Mouse (Mus musculus) stomach, embryonic 15.5 days (tissue): ENCODE data around the gene Nr5a2. TPM values are rescaled to one million over a fixed set of nuclear protein-coding genes. Genes with fewer than 3 reads are reported as not detected.
A peak's percentile ranks its signal among the peaks of the same experiment; 100 is the strongest.

ENCODE experiments used
- ATAC-seq: fragments of 200-750 bp; cut with Nextera tagmentation; 2 replicates; pipeline ENCODE4 v1.8.0; 2017; ENCODE audit warnings: low read depth, moderate number of reproducible peaks, moderate TSS enrichment; ENCODE audit not compliant: insufficient read depth, low FRiP score
- H3K27ac ChIP-seq: fragments of 300-500 bp; sonication (generic); 2 replicates; pipeline ENCODE4 v1.5.1; 2015; ENCODE audit warnings: mild to moderate bottlenecking, inconsistent platforms
- H3K27me3 ChIP-seq: fragments of 300-500 bp; sonication (generic); replicated peaks from 2 replicates; pipeline ENCODE4 v1.6.1; 2015; ENCODE audit warnings: inconsistent platforms
- H3K36me3 ChIP-seq: fragments of 300-500 bp; sonication (generic); 2 replicates; pipeline ENCODE4 v1.6.1; 2015; ENCODE audit warnings: inconsistent platforms
- H3K4me1 ChIP-seq: fragments of 300-500 bp; sonication (generic); 2 replicates; pipeline ENCODE4 v1.6.1; 2015; ENCODE audit warnings: inconsistent platforms
- H3K4me2 ChIP-seq: fragments of 300-500 bp; sonication (generic); 2 replicates; pipeline ENCODE4 v1.6.1; 2015; ENCODE audit warnings: mild to moderate bottlenecking, inconsistent platforms
- H3K4me3 ChIP-seq: fragments of 300-500 bp; sonication (generic); replicated peaks from 2 replicates; pipeline ENCODE4 v1.5.1; 2015; ENCODE audit warnings: inconsistent platforms
- H3K9ac ChIP-seq: fragments of 300-500 bp; sonication (generic); 2 replicates; pipeline ENCODE4 v1.6.1; 2015; ENCODE audit warnings: inconsistent platforms
- H3K9me3 ChIP-seq: fragments of 300-500 bp; sonication (generic); 2 replicates; pipeline ENCODE4 v1.6.1; 2016; ENCODE audit warnings: inconsistent platforms
- WGBS: fragments of 180-500 bp; shearing (Covaris S2); methylation state at CpG from one replicate; pipeline ENCODE4 v1.1.7; 2015; 5-methylcytosine and 5-hydroxymethylcytosine counted together
- polyA plus RNA-seq: library from polyadenylated mRNA; unstranded; fragments of >200 nt; fragmentation: Nextera tagmentation; extraction: Ambion mirVana; gene quantifications from 2 replicates; pipeline ENCODE4 v1.2.1, GENCODE M21; 2015

Nr5a2 gene
- polyA plus RNA-seq, 1 experiment from 2014 or later: 6.3 TPM

DNA sequence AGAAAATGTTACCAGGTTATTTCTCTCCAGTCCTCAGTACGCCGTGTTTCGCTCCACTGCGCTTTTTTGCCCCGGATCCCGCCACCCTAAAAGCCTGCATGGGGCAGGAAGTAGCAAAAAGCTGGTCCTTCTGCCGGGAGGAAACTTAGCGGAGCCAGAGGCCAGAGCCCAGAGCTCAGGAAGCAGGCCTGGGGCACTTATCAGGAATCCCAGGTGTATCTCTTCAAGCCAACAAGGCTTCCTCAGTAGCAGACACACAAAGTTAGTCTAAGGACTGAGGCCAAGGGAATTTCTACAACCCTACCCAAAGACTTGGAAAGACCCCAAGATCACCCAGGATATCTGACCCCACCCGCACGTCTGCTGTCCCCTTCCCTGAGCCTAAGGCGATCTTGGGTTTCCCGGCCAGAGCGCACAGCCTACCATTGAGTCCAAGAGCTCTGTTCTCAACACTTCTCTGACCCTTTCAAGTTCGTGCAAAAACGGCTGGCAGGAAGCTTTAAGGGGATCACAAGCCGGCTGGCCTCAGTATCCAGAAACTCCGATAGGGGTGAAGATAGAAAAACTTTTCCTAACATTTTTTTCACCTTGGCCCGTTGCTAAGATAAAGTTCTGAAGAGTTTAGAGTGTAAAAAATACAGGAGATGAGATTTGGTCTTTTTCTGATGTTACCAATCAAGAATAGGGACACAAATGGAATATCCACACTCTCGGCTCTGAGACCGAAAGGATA is 12.7 kb downstream of the Nr5a2 start:
- Histone ChIP-seq H3K36me3 (no peaks in the 10 kb centered on the region), H3K4me1 (peaks cover 15% of the 10 kb centered on the region), H3K9me3 (no peaks in the 10 kb centered on the region), H3K27ac (no peak overlapping the region), H3K4me2 (peak overlapping the region; percentile 87), H3K9ac (no peak overlapping the region), H3K4me3 (peak overlapping the region; percentile 50), H3K27me3 (peaks cover 60% of the 10 kb centered on the region)
- ATAC-seq: no peak
- 6% methylated on average over 20 of the region's 20 CpGs for WGBS

DNA sequence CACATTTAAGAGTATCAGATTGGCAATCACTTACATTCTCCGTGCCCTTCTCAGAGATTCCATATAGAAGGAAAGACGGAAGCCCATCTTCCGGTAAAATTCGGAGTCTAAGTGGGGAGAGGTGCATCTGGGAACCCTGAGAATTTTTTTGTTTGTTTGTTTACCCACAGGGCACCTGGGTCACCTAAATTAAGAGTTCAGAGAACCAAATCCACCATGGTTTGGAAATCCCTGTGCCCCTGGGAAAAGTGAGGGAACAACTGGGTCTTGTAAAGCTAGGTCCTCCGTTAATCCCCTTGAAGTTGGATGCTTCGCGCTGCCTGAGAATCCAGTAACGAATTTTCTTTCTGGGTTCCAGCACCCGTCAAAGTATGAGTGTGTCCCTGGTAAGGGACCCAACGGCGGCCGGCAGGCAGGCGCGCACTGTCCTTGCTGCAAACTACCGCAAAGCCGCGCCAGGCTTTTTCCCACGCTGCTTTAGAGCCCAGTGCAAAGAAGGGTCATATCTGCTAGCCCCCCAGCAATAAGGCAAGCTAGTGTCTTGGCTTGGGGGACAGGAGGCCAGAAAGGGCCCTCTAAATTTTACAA is 13.3 kb downstream of the Nr5a2 start:
- no peak overlapping the region for H3K9ac ChIP-seq
- no peaks in the 10 kb centered on the region for H3K9me3 ChIP-seq
- no peak overlapping the region for H3K27ac ChIP-seq
- H3K27me3 ChIP-seq: peaks cover 60% of the 10 kb centered on the region
- no peaks in the 10 kb centered on the region for H3K36me3 ChIP-seq
- H3K4me1 ChIP-seq: peaks cover 12% of the 10 kb centered on the region; the same call in 1 of the 2 replicates
- ATAC-seq: no peak
- WGBS: 3% methylated on average over 18 of the region's 18 CpGs
- peak overlapping the region; percentile 87 for H3K4me2 ChIP-seq
- peak overlapping the region; percentile 50 for H3K4me3 ChIP-seq

DNA sequence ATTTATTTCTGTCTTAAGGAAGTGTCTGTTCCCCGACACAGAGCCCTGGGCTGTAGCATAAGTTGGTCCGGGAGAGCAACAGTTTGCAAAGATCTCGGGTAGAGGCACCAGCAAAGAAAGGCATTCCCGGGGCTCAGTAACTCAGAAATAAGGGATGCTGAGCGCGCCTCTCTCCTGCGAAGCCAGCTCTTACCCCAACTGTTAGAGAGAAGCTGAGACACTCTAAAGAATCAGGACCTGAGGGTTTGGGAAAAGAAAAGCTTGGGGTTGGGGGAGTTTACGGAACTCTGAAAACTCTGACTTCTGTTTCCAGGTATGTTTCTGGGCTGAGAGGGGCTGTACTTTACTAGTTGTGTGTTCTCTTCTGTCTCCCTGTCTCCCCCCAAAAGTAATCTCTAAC is 13.8 kb downstream of the Nr5a2 start:
- H3K27ac ChIP-seq: no peak overlapping the region
- no peaks in the 10 kb centered on the region for H3K9me3 ChIP-seq
- H3K4me2 ChIP-seq: peak overlapping the region; percentile 87
- 6% methylated on average over 8 of the region's 8 CpGs for WGBS
- H3K27me3 ChIP-seq: peaks cover 59% of the 10 kb centered on the region
- H3K4me3 ChIP-seq: peak overlapping the region; percentile 50
- no peak overlapping the region for H3K9ac ChIP-seq
- H3K36me3 ChIP-seq: no peaks in the 10 kb centered on the region
- H3K4me1 ChIP-seq: peaks cover 12% of the 10 kb centered on the region; the same call in 1 of the 2 replicates
- ATAC-seq: no peak

DNA sequence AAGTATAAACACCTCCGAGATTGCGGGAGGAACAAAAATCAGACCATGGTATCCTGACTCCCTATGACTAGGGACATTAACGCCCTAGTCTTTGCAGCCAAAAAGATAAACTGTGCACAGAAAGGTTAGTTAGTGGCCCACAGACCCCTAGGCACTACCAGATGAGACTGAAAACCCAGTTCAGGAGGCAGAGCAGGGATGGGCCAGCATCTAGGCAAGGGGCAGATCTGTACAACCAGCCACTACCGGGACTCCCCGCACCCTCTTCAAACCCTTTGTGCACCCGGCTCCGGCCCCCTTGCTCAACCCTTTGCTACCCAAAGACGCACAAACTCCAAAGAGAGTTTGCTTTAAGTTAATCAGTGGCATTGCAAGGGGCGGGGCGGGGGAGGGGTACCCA is 14.4 kb downstream of the Nr5a2 start:
- ATAC-seq: peak; percentile 50
- H3K4me1 ChIP-seq: peaks cover 12% of the 10 kb centered on the region; the same call in 1 of the 2 replicates
- no peaks in the 10 kb centered on the region for H3K36me3 ChIP-seq
- peak overlapping the region; percentile 87 for H3K4me2 ChIP-seq
- H3K9ac ChIP-seq: no peak overlapping the region
- H3K27me3 ChIP-seq: peaks cover 54% of the 10 kb centered on the region
- H3K27ac ChIP-seq: peak overlapping the region; percentile 6; the same call in 1 of the 2 replicates
- no peaks in the 10 kb centered on the region for H3K9me3 ChIP-seq
- peak overlapping the region; percentile 50 for H3K4me3 ChIP-seq
- 2% methylated on average over 10 of the region's 10 CpGs for WGBS

DNA sequence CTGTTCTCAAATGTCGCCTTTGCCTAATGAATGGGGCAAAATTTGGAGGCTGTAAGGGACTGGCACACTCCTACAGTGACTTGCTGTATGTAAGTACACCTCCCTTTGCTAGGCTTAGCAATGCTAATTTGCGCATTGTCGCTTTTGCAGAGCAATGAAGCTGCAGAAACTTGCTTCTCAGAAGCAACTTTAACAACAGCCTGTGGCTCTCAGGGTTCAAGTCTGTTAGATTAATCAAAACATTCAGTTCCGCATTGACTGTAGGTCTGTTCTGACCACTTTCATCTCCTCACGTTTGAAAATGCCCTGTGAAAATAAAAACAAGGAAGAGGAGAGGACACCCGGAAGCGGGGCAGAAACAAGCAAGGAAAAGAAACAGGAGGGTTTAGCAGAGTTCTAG is 14.8 kb downstream of the Nr5a2 start:
- no peak for ATAC-seq
- peak overlapping the region; percentile 50 for H3K4me3 ChIP-seq
- H3K9me3 ChIP-seq: no peaks in the 10 kb centered on the region
- peaks cover 12% of the 10 kb centered on the region; the same call in 1 of the 2 replicates for H3K4me1 ChIP-seq
- H3K27me3 ChIP-seq: peaks cover 49% of the 10 kb centered on the region
- WGBS: 17% methylated on average over 7 of the region's 7 CpGs
- H3K27ac ChIP-seq: peak overlapping the region; percentile 6; the same call in 1 of the 2 replicates
- H3K9ac ChIP-seq: no peak overlapping the region
- no peaks in the 10 kb centered on the region for H3K36me3 ChIP-seq
- peak overlapping the region; percentile 87 for H3K4me2 ChIP-seq

DNA sequence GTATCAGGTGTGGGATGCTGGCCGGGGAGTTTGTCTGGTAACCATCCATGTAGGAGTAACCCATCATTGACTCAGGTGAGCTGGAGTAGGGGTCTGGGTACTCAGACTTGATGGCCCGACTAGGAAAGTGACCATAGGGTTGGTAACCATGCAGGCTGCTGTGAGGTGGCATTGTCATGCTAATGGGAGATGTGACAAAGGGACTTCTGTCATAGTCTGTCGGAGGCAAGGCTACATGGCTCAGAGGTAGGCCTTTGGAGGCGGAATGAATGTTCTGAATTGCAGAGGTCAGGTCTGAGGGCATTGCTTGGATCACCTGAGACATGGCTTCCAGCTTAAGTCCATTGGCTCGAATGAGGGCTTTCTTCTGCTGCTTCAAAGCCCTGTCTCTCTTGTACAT is 19.6 kb downstream of the Nr5a2 start:
- Histone ChIP-seq H3K27me3 (peaks cover 10% of the 10 kb centered on the region), H3K9me3 (no peaks in the 10 kb centered on the region), H3K27ac (no peak overlapping the region), H3K4me3 (no peak overlapping the region), H3K4me2 (no peak overlapping the region), H3K36me3 (no peaks in the 10 kb centered on the region), H3K9ac (no peak overlapping the region), H3K4me1 (no peaks in the 10 kb centered on the region)
- 82% methylated on average over 5 of the region's 5 CpGs for WGBS
- no peak; the same call in 1 of the 2 replicates for ATAC-seq

DNA sequence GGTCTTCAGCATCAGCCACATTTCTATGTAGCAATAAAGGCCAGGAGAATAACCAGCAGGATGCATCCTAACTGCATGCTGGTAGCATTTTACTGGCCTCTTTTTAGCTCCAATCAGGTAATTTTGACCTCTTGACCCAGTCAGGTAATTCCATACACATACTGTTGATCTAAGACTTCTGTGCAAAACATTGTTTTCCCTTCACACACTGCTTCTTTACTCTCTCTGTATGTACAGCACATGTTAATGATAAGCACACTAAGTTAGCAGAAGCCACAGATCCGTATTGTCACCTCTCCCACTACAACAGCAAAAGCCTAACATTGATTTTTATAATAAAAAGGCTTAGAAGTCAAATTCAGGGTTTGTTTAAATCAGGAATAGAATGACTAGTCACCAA is 21.0 kb downstream of the Nr5a2 start:
- Histone ChIP-seq H3K27ac (no peak overlapping the region), H3K27me3 (no peaks in the 10 kb centered on the region), H3K4me1 (no peaks in the 10 kb centered on the region), H3K9me3 (no peaks in the 10 kb centered on the region), H3K36me3 (no peaks in the 10 kb centered on the region), H3K4me2 (no peak overlapping the region), H3K4me3 (no peak overlapping the region), H3K9ac (no peak overlapping the region)
- 0 out of 2 replicates have a peak, but pooled peaks have one; percentile 63 for ATAC-seq
- 47% methylated on average over 1 of the region's 1 CpGs for WGBS

DNA sequence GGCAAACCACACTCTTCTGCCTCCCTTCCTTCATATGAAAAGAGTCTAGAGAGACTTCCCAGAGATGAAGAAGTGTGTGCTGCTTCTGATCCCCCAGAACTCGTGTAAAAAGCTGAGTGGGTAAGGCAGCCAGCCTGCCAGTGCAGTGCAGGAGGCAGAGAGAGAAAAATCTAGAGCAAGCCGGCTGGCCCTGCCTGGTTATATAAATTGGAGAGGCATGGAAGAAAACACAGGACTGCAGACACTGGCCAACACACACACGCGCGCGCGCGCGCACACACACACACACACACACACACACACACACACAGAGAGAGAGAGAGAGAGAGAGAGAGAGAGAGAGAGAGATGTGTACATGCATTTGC is 24.3 kb downstream of the Nr5a2 start:
- Histone ChIP-seq H3K27ac (no peak overlapping the region), H3K9ac (no peak overlapping the region), H3K36me3 (no peaks in the 10 kb centered on the region), H3K4me2 (no peak overlapping the region), H3K4me3 (no peak overlapping the region), H3K9me3 (no peaks in the 10 kb centered on the region), H3K4me1 (no peaks in the 10 kb centered on the region), H3K27me3 (no peaks in the 10 kb centered on the region)
- ATAC-seq: no peak
- WGBS: 87% methylated on average over 9 of the region's 9 CpGs

DNA sequence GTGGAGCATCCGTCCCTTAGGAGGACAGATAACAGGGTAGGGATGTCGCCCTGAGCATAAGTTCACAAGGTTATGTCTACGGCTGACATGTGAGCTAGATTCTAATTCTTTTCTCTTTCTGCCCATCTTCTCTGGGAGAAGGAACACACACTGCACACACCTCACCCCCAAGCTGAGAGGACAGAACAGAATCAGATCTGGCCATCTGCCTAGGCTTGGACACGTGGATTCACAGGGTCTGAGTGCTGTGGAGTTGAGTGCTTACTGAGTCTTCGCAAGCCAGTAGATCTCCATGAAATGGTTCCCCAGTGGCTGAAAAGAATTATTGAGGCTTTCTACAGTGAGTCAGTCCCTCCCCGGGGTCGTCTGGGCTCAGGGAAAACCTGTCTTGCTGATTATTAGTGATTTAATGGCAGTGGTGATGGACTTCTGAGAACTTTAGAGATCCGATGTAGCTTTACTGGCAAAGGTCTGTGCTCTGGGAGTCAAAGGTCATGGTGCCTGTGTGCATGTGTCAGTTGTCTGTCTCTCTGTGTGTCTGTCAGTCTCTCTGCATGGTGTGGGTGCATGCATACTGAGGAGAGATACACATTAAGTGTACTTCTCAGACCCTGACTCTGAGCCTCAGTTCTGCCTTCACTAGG is 24.8 kb downstream of the Nr5a2 start:
- Histone ChIP-seq H3K4me2 (no peak overlapping the region), H3K9ac (no peak overlapping the region), H3K36me3 (no peaks in the 10 kb centered on the region), H3K27me3 (no peaks in the 10 kb centered on the region), H3K4me1 (no peaks in the 10 kb centered on the region; the same call in 1 of the 2 replicates), H3K9me3 (no peaks in the 10 kb centered on the region), H3K4me3 (no peak overlapping the region), H3K27ac (no peak overlapping the region)
- 67% methylated on average over 8 of the region's 8 CpGs for WGBS
- no peak for ATAC-seq

DNA sequence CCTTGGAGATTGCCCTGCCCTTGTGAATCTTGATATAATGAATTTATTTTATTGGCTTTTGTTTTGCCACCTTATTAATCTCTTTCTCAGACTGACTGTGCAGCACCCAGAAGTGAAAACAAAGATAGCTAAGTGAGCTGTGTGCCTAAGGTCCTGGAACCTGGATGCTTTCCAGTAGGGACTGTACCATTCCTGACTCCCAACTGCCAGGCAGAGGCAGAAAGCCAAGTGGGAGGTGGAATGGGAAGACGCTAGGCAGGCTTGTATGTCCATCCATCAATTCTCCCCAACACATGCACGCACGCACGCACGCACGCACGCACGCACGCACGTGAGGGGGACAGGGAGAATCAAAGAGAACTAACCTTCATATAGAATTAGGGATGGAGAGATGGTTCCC is 26.2 kb downstream of the Nr5a2 start:
- no peak for ATAC-seq
- Histone ChIP-seq H3K27me3 (no peaks in the 10 kb centered on the region), H3K4me3 (no peak overlapping the region), H3K27ac (no peak overlapping the region), H3K4me2 (no peak overlapping the region), H3K9ac (no peak overlapping the region), H3K9me3 (no peaks in the 10 kb centered on the region), H3K36me3 (no peaks in the 10 kb centered on the region), H3K4me1 (no peaks in the 10 kb centered on the region; the same call in 1 of the 2 replicates)
- 69% methylated on average over 10 of the region's 10 CpGs for WGBS

DNA sequence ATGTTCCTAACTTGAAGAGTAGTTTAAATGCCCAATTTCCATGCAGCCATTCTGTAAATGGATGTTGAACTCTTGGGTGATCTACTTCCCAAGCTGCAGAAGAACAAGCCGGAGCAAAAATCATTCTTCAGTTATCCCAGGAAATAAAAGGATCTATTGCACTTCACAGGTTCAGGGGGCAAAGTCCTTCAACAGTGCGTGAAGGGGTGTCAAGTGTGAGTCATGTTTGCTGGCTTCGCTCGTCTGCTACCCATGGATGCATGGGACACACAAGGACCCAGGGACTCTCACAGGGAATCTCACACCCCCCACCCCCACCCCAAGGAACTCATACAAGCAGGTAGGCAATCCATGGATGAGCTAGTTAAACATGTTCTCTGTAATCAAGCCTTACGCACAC is 29.2 kb downstream of the Nr5a2 start:
- no peak overlapping the region for H3K4me2 ChIP-seq

DNA sequence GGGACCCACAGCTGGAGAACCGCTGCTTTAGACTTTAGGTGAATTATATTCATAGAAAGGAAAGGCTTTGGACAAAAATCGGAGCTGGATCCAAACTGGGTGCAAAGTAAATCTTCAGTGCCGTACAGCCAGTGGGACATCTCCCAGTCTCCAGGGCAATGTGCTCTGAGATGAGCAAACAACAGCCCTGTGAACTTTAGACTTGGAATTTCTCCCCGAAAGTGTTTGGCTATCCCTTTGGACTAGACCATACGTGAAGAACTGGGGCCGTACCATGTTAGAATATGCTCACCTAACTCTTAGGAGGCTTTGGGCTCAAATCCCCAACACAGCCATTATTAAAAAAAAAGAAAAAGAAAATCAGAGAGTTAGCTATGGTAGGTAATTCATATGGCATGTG is 30.5 kb downstream of the Nr5a2 start:
- ATAC-seq: no peak

More for the DNA sequence above, 29.2 kb downstream of the Nr5a2 start:
- Histone ChIP-seq H3K9ac (no peak overlapping the region), H3K4me1 (no peaks in the 10 kb centered on the region; the same call in 1 of the 2 replicates), H3K36me3 (no peaks in the 10 kb centered on the region), H3K4me3 (no peak overlapping the region), H3K27me3 (no peaks in the 10 kb centered on the region), H3K27ac (no peak overlapping the region), H3K9me3 (no peaks in the 10 kb centered on the region)
- 70% methylated on average over 5 of the region's 5 CpGs for WGBS
- ATAC-seq: no peak

More for the DNA sequence above, 30.5 kb downstream of the Nr5a2 start:
- Histone ChIP-seq H3K9me3 (no peaks in the 10 kb centered on the region), H3K4me3 (no peak overlapping the region), H3K9ac (no peak overlapping the region), H3K27me3 (no peaks in the 10 kb centered on the region), H3K36me3 (no peaks in the 10 kb centered on the region), H3K4me1 (no peaks in the 10 kb centered on the region; the same call in 1 of the 2 replicates), H3K4me2 (no peak overlapping the region), H3K27ac (no peak overlapping the region)
- WGBS: 75% methylated on average over 6 of the region's 6 CpGs
